Mouse (Mus musculus): ENCODE results near the gene Adgrl3.

DNA sequence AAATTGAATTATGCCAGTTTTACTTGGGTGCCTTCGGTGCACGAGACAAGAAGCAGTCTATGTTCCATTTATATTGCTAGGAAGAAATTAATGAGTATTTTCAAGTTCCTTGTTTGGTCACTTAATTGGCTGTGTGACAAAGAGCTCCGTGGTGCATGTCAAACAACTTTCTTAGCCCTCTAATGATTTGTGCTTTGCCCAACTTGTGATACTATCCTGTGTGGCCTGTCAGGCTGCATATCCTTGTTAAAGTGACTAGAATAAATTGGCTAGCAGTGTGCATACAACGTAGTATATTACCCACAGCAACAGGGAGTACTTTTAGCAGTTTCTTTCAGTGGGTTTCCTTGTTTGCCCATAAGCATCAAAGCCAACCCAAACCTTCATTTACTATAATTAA lies 651.1 kb downstream of the Adgrl3 start:
- TF ChIP-seq USF1 (IDR thresholded peaks at IDR 0.05; ENCODE audit: low read depth) (no peak), POLR2A (IDR thresholded peaks at IDR 0.05; ENCODE audit: insufficient read length, low read depth) (no peak), MAX (IDR thresholded peaks at IDR 0.05; ENCODE audit: low read depth) (no peak), POLR2AphosphoS2 (IDR thresholded peaks at IDR 0.05; ENCODE audit: insufficient read length, low read depth) (no peak), E2F4 (IDR thresholded peaks at IDR 0.05; ENCODE audit: insufficient read depth) (no peak), TCF12 (IDR thresholded peaks at IDR 0.05; ENCODE audit: insufficient read depth, poor library complexity, severe bottlenecking) (no peak), MYOD1 (IDR thresholded peaks at IDR 0.05; ENCODE audit: control insufficient read depth in 1 of 3, insufficient read length in 2 of 3, low read depth in 2 of 3) (no peak), SRF (IDR thresholded peaks at IDR 0.05; ENCODE audit: control insufficient read depth, insufficient read length, low read depth) (no peak), CEBPB (IDR thresholded peaks at IDR 0.05; ENCODE audit: insufficient read depth, poor library complexity, severe bottlenecking) (no peak), REST (IDR thresholded peaks at IDR 0.05; ENCODE audit: insufficient read depth, insufficient read length) (no peak), TCF3 (IDR thresholded peaks at IDR 0.05; ENCODE audit: insufficient read length, low read depth) (no peak), MYOG (IDR thresholded peaks at IDR 0.05; ENCODE audit: control insufficient read depth in 1 of 3, insufficient read depth in 1 of 3, insufficient read length in 2 of 3, low read depth in 2 of 3) (no peak)
